Mouse (Mus musculus) embryonic facial prominence, embryonic 14.5 days (tissue): ENCODE data around the gene Sgta. TPM values are rescaled to one million over a fixed set of nuclear protein-coding genes. Genes with fewer than 3 reads are reported as not detected.
A peak's percentile ranks its signal among the peaks of the same experiment; 100 is the strongest.

Experiments used
- ATAC-seq: fragments of 200-750 bp; cut with Nextera tagmentation; 2 replicates; pipeline ENCODE4 v1.8.0; 2017; ENCODE audit warnings: low read depth, moderate number of reproducible peaks, moderate TSS enrichment
- DNase-seq: peaks from one replicate; pipeline ENCODE4 v3.0.0-alpha.2; 2015; ENCODE audit warnings: low spot score
- H3K27ac ChIP-seq: fragments of 300-500 bp; sonication (generic); replicated peaks from 2 replicates; pipeline ENCODE4 v1.5.1; 2014; ENCODE audit warnings: low read depth, mild to moderate bottlenecking, low read length, moderate library complexity
- H3K27me3 ChIP-seq: fragments of 300-500 bp; sonication (generic); replicated peaks from 2 replicates; pipeline ENCODE4 v1.6.1; 2014; ENCODE audit warnings: low read length; ENCODE audit not compliant: control insufficient read depth, insufficient read depth
- H3K36me3 ChIP-seq: fragments of 300-500 bp; sonication (generic); 2 replicates; pipeline ENCODE4 v1.6.1; 2014; ENCODE audit warnings: low read length, mixed read lengths; ENCODE audit not compliant: control insufficient read depth, insufficient read depth
- H3K4me1 ChIP-seq: fragments of 300-500 bp; sonication (generic); 2 replicates; pipeline ENCODE4 v1.6.1; 2014; ENCODE audit warnings: antibody characterized with exemption, low read length; ENCODE audit not compliant: control insufficient read depth, insufficient read depth
- H3K4me2 ChIP-seq: fragments of 300-500 bp; sonication (generic); 2 replicates; pipeline ENCODE4 v1.6.1; 2014; ENCODE audit warnings: low read depth, mild to moderate bottlenecking, low read length, moderate library complexity, mixed read lengths
- H3K4me3 ChIP-seq: fragments of 300-500 bp; sonication (generic); 2 replicates; pipeline ENCODE4 v1.5.1; 2014; ENCODE audit warnings: low read depth, mild to moderate bottlenecking, low read length
- H3K9ac ChIP-seq: fragments of 300-500 bp; sonication (generic); 2 replicates; pipeline ENCODE4 v1.6.1; 2014; ENCODE audit warnings: low read depth, mild to moderate bottlenecking, low read length, moderate library complexity, mixed read lengths
- H3K9me3 ChIP-seq: fragments of 300-500 bp; sonication (generic); 2 replicates; pipeline ENCODE4 v1.6.1; 2016; ENCODE audit warnings: low read length; ENCODE audit not compliant: control insufficient read depth
- WGBS: fragments of 180-500 bp; shearing (Covaris S2); extraction: QIAGEN DNeasy Blood & Tissue Kit; methylation state at CpG from one replicate; pipeline ENCODE4 v1.1.7; 2014; 5-methylcytosine and 5-hydroxymethylcytosine counted together
- polyA plus RNA-seq: library from polyadenylated mRNA; unstranded; fragments of >200 nt; fragmentation: Nextera tagmentation; extraction: Ambion mirVana; gene quantifications from 2 replicates; pipeline ENCODE4 v1.2.1, GENCODE M21; 2014

The Sgta gene
- polyA plus RNA-seq, 1 experiment from 2014 or later = 163 TPM

GRCm38 (mm10) chr10:81020207-81020606 lies 39.8 kb downstream of the Sgta start:
- Histone ChIP-seq H3K36me3 (no peaks in the 10 kb centered on the region), H3K9ac (no peak overlapping the region), H3K4me3 (no peak overlapping the region), H3K4me2 (no peak overlapping the region), H3K4me1 (0 out of 2 replicates have a peak, but pooled peaks cover 1% of the 10 kb centered on the region), H3K27me3 (peaks cover 24% of the 10 kb centered on the region), H3K27ac (no peak overlapping the region), H3K9me3 (no peaks in the 10 kb centered on the region)
- ATAC-seq = no peak
- DNase-seq = no peak
- 58% methylated on average over 2 of the region's 2 CpGs for WGBS

- H3K9ac ChIP-seq = no peak overlapping the region
- ATAC-seq = no peak
Measured at GRCm38 (mm10) chr10:81019687-81020086, 40.3 kb downstream of the Sgta start.

GRCm38 (mm10) chr10:81018326-81018725 lies 41.7 kb downstream of the Sgta start:
- DNase-seq (peak; percentile 30), ATAC-seq (no peak)
- Histone ChIP-seq H3K4me1 (peaks cover 8% of the 10 kb centered on the region; the same call in 1 of the 2 replicates), H3K36me3 (no peaks in the 10 kb centered on the region), H3K27ac (no peak overlapping the region), H3K4me3 (no peak overlapping the region), H3K4me2 (no peak overlapping the region), H3K27me3 (peaks cover 12% of the 10 kb centered on the region), H3K9ac (no peak overlapping the region), H3K9me3 (no peaks in the 10 kb centered on the region)
- 36% methylated on average over 10 of the region's 10 CpGs for WGBS

More at GRCm38 (mm10) chr10:81019687-81020086, 40.3 kb downstream of the Sgta start:
- 76% methylated on average over 2 of the region's 6 CpGs for WGBS
- H3K27ac ChIP-seq = no peak overlapping the region
- peaks cover 19% of the 10 kb centered on the region for H3K27me3 ChIP-seq
- H3K9me3 ChIP-seq = no peaks in the 10 kb centered on the region
- H3K4me2 ChIP-seq = no peak overlapping the region
- H3K36me3 ChIP-seq = no peaks in the 10 kb centered on the region
- DNase-seq = no peak
- no peak overlapping the region for H3K4me3 ChIP-seq
- 0 out of 2 replicates have a peak, but pooled peaks cover 2% of the 10 kb centered on the region for H3K4me1 ChIP-seq

- 5% methylated on average over 7 of the region's 7 CpGs for WGBS
- DNase-seq = no peak
- Histone ChIP-seq H3K27ac (no peak overlapping the region), H3K4me3 (no peak overlapping the region), H3K9ac (no peak overlapping the region), H3K27me3 (0 out of 2 replicates have a peak, but pooled peaks cover under 1% of the 10 kb centered on the region), H3K36me3 (no peaks in the 10 kb centered on the region), H3K9me3 (no peaks in the 10 kb centered on the region), H3K4me2 (no peak overlapping the region), H3K4me1 (peaks cover 8% of the 10 kb centered on the region; the same call in 1 of the 2 replicates)
- no peak for ATAC-seq
Measured at GRCm38 (mm10) chr10:81016645-81017044, 43.3 kb downstream of the Sgta start.

GRCm38 (mm10) chr10:81015666-81016065 lies 44.3 kb downstream of the Sgta start:
- H3K9me3 ChIP-seq = no peaks in the 10 kb centered on the region
- no peak overlapping the region for H3K4me3 ChIP-seq
- H3K4me2 ChIP-seq = no peak overlapping the region
- H3K27ac ChIP-seq = no peak overlapping the region
- DNase-seq (no peak), ATAC-seq (no peak)
- H3K9ac ChIP-seq = no peak overlapping the region
- no peaks in the 10 kb centered on the region for H3K36me3 ChIP-seq
- H3K27me3 ChIP-seq = no peaks in the 10 kb centered on the region
- peaks cover 8% of the 10 kb centered on the region; the same call in 1 of the 2 replicates for H3K4me1 ChIP-seq
- WGBS = 86% methylated on average over 2 of the region's 2 CpGs

- peak within 1 kb of the TSS; percentile 72 for H3K4me2 ChIP-seq
- peak within 1 kb of the TSS; percentile 65 for H3K9ac ChIP-seq
- H3K9me3 ChIP-seq = no peaks in the 10 kb centered on the region
- peaks cover 8% of the 10 kb centered on the region; the same call in 1 of the 2 replicates for H3K4me1 ChIP-seq
- H3K36me3 ChIP-seq = no peaks in the 10 kb centered on the region
- H3K27me3 ChIP-seq = no peaks in the 10 kb centered on the region
- WGBS = 10% methylated on average over 31 of the region's 31 CpGs
- DNase-seq (peak; percentile 98), ATAC-seq (peak; percentile 97)
- H3K4me3 ChIP-seq = peak within 1 kb of the TSS; percentile 49
- no peak within 1 kb of the TSS for H3K27ac ChIP-seq
Measured at GRCm38 (mm10) chr10:81014393-81015384, 45.3 kb downstream of the Sgta start, which contains the start of gene Gng7. Gene Gng7, minus strand, starts transcription at chr10:81014945.

- Histone ChIP-seq H3K27me3 (no peaks in the 10 kb centered on the region), H3K36me3 (no peaks in the 10 kb centered on the region), H3K9ac (no peak overlapping the region), H3K4me3 (no peak overlapping the region), H3K27ac (no peak overlapping the region), H3K4me1 (peaks cover 8% of the 10 kb centered on the region; the same call in 1 of the 2 replicates), H3K9me3 (no peaks in the 10 kb centered on the region), H3K4me2 (no peak overlapping the region)
- no peak for ATAC-seq
- WGBS = 57% methylated on average over 6 of the region's 6 CpGs
- DNase-seq = peak; percentile 59
Measured at GRCm38 (mm10) chr10:81010851-81011250, 49.1 kb downstream of the Sgta start.

GRCm38 (mm10) chr10:81007240-81007639 lies 52.7 kb downstream of the Sgta start:
- WGBS = 28% methylated on average over 7 of the region's 7 CpGs
- no peaks in the 10 kb centered on the region for H3K9me3 ChIP-seq
- no peaks in the 10 kb centered on the region for H3K4me1 ChIP-seq
- H3K4me2 ChIP-seq = no peak overlapping the region
- no peak overlapping the region for H3K27ac ChIP-seq
- H3K9ac ChIP-seq = no peak overlapping the region
- no peaks in the 10 kb centered on the region for H3K36me3 ChIP-seq
- no peak overlapping the region for H3K4me3 ChIP-seq
- H3K27me3 ChIP-seq = no peaks in the 10 kb centered on the region
- no peak for ATAC-seq
- DNase-seq = no peak
